Mouse (Mus musculus): ENCODE measurements around the gene Serp2. TPM values are rescaled to one million over a fixed set of nuclear protein-coding genes. Genes with fewer than 3 reads are reported as not detected.

The Serp2 gene
- total and polyA plus RNA-seq, 2 experiments, result 0.37 TPM; not detected in 1

DNA sequence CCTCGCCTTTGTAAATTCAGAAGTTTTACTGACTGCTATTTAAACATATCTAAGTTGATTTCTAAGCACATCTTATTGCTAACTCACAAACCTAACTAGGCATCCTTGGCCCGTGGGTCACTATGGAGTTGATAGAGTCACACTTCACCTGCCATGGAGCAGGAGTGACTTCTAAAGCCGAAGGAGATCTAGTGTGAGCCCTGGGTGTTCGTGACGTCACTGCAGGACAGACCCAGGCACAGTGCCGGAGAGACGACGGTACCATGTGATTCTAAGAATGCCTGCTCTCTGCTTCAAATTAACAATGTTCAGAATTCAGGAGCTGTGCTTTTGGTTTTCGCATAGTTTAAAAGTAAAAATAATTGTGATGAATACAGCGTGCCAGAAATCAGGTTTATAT lies 48.0 kb downstream of the Serp2 start:
- Histone ChIP-seq H3K27me3 (ENCODE audit: control insufficient read depth, insufficient read depth, low read length) (no peaks in the 10 kb centered on the region), H3K4me3 (ENCODE audit: insufficient read depth, low read depth, low read length) (no peak overlapping the region), H3K4me1 (ENCODE audit: control insufficient read depth, insufficient read depth, low read length) (no peaks in the 10 kb centered on the region), H3K36me3 (ENCODE audit: control insufficient read depth, insufficient read depth, low read length) (no peaks in the 10 kb centered on the region; the same call in 1 of the 2 replicates), H3K79me2 (ENCODE audit: control insufficient read depth, insufficient read depth, low read length) (no peaks in the 10 kb centered on the region), H3K9ac (ENCODE audit: low read depth, low read length) (no peak overlapping the region), H3K27ac (replicated peaks; ENCODE audit: insufficient read depth, low read depth, low read length) (no peak overlapping the region)
- no peak for DNase-seq (ENCODE audit: extremely low read depth, low read depth, low spot score)
- WGBS, result 65% methylated on average over 10 of the region's 10 CpGs
- TF ChIP-seq POLR2A (IDR thresholded peaks at IDR 0.05; ENCODE audit: extremely low read depth, insufficient read depth, low read length) (no peak), CTCF (IDR thresholded peaks at IDR 0.05; ENCODE audit: low read depth, low read length) (no peak)

DNA sequence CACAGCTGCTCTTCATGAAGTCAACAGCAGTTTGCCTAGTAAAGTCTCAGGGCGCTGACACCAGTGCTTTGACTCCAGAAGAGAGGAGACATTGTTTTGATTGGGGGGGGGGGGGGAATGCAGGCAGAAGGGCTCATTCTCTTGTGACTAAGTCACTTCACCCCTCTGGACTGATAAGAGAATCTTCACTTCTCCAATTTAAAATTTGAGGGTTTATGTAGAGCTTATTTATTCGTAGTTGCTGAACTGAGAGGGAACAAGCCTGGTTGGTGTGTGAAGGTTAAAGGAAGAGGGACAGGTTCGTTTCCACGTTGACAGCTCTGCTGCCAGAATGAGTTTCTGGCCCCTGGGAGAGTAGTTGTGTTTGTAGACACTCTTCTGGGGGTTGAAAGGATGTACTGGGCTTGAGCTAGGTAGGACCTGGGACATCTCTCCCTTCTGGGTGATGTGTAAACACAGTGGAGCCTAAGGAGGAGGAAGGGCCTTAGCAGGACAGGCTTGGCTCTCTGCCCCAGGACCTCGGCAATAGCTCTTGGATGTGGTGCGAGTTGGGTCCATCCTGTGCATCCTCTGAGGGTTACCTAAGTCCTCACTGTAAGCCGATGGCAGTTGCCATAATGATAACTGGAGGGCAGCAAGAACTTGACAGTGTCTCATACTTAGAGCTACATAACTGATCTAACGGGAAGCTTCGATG lies 48.7 kb downstream of the Serp2 start:
- Histone ChIP-seq H3K4me1 (ENCODE audit: control insufficient read depth, insufficient read depth, low read length) (no peaks in the 10 kb centered on the region), H3K27me3 (ENCODE audit: control insufficient read depth, insufficient read depth, low read length) (no peaks in the 10 kb centered on the region), H3K36me3 (ENCODE audit: control insufficient read depth, insufficient read depth, low read length) (no peaks in the 10 kb centered on the region; the same call in 1 of the 2 replicates), H3K4me3 (ENCODE audit: insufficient read depth, low read depth, low read length) (no peak overlapping the region), H3K79me2 (ENCODE audit: control insufficient read depth, insufficient read depth, low read length) (no peaks in the 10 kb centered on the region), H3K27ac (replicated peaks; ENCODE audit: insufficient read depth, low read depth, low read length) (no peak overlapping the region), H3K9ac (ENCODE audit: low read depth, low read length) (no peak overlapping the region)
- TF ChIP-seq CTCF (IDR thresholded peaks at IDR 0.05; ENCODE audit: low read depth, low read length) (no peak), POLR2A (IDR thresholded peaks at IDR 0.05; ENCODE audit: extremely low read depth, insufficient read depth, low read length) (no peak)
- WGBS, result 44% methylated on average over 9 of the region's 9 CpGs
- DNase-seq (ENCODE audit: extremely low read depth, low read depth, low spot score), result peak; percentile 36

DNA sequence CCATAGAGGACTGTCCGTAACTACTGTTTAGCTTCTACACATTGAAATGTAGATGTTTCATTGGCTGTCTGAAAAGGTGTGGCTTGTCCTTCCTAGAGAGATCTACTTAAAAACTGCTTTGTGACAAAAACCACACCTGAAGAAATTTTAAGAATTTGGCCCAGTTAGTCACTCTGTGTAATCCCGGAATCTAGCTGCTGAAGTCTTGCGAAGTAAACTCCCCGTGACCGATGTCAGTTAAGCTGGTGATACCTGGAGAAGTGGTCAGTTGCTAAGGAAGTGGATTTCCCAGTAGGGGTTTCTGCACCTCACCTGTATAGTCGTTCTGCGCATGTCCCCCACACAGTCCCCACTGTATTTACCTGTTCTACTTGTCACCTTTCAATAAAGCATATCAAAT lies 49.3 kb downstream of the Serp2 start:
- 92% methylated on average over 7 of the region's 7 CpGs for WGBS

DNA sequence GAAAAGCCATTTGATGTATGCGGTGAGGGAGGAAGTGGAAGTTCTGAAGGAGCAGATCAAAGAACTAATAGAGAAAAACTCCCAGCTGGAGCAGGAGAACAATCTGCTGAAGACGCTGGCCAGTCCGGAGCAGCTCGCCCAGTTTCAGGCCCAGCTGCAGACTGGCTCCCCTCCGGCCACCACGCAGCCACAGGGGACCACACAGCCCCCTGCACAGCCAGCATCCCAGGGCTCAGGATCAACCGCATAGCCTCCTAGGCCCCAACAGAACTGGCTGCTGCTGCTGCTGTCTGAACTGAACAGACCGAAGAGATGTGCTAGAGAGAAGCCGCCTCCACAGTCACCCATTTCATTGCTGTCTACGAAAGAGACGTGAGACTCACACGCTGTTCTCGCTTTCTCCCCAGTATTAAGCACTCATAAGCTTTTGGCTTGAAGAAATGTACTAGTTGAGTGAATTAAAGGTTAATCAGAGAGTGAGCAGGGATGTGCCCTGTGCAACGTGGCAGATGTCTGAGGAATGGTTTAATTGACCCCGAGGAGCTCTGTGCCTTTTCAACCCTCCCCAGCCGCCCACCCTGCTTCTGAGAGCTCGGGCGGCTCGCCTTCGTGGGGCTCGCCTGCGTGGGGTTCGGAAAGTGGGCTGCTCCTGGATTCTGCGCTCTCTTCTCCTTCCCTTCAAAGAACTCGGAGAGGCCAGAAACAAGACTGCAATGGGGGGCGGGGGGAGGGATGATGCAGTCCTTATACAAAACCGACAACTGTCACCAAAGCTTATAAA lies 50.1 kb downstream of the Serp2 start:
- no peak overlapping the region for H3K27ac ChIP-seq (replicated peaks; ENCODE audit: insufficient read depth, low read depth, low read length)

More for the DNA sequence above, 49.3 kb downstream of the Serp2 start:
- H3K4me1 ChIP-seq (ENCODE audit: control insufficient read depth, insufficient read depth, low read length), result no peaks in the 10 kb centered on the region
- no peaks in the 10 kb centered on the region for H3K27me3 ChIP-seq (ENCODE audit: control insufficient read depth, insufficient read depth, low read length)
- DNase-seq (ENCODE audit: extremely low read depth, low read depth, low spot score), result no peak
- no peak overlapping the region for H3K4me3 ChIP-seq (ENCODE audit: insufficient read depth, low read depth, low read length)
- no peak overlapping the region for H3K27ac ChIP-seq (replicated peaks; ENCODE audit: insufficient read depth, low read depth, low read length)
- H3K36me3 ChIP-seq (ENCODE audit: control insufficient read depth, insufficient read depth, low read length), result no peaks in the 10 kb centered on the region; the same call in 1 of the 2 replicates
- no peaks in the 10 kb centered on the region for H3K79me2 ChIP-seq (ENCODE audit: control insufficient read depth, insufficient read depth, low read length)
- TF ChIP-seq POLR2A (IDR thresholded peaks at IDR 0.05; ENCODE audit: extremely low read depth, insufficient read depth, low read length) (no peak), CTCF (IDR thresholded peaks at IDR 0.05; ENCODE audit: low read depth, low read length) (no peak)
- H3K9ac ChIP-seq (ENCODE audit: low read depth, low read length), result no peak overlapping the region

DNA sequence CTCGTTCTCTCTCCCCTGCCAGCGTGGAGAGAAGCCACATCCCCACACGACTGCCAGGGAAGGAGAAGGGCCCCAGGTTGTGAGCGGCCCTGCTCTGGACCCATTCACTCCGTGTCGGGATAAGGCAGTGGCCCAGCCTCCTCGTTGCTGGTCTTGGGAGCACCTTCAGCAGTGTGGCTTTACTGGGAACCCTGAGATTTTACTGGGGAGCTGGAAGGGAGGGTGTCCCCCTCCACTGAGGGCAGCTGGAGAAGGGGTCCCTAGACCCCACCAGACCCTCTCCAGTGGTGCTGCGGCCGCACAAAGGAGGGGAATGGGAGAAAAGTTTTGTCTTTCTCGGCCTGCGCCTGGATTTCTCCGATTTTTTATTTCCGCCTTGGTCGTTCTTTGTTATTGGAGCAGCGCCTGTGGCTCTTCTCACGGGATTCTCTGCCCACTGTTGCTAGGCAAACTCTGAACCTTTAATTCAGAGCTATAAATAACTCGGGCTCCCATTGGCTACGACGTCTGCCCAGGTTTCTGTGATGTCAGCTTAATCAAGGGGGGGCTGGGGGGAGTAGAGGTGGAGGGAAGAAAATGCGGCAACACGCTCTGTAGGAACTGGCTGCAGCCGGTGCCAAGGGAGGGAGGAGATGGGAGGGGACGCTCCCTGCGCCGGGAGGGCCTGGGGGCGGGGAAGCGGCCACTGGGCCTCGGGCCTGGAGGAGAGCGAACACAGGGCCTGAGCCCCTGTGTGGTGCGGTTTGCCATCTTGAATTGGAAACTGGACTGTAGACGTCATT lies 51.1 kb downstream of the Serp2 start:
- peak overlapping the region; percentile 74 for H3K27ac ChIP-seq (replicated peaks; ENCODE audit: insufficient read depth, low read depth, low read length)
- DNase-seq (ENCODE audit: extremely low read depth, low read depth, low spot score), result peak; percentile 77
- no peak for TF ChIP-seq POLR2A (IDR thresholded peaks at IDR 0.05; ENCODE audit: extremely low read depth, insufficient read depth, low read length)
- TF ChIP-seq CTCF (IDR thresholded peaks at IDR 0.05; ENCODE audit: low read depth, low read length), result no peak
- no peaks in the 10 kb centered on the region for H3K4me1 ChIP-seq (ENCODE audit: control insufficient read depth, insufficient read depth, low read length)
- peak overlapping the region; percentile 88 for H3K9ac ChIP-seq (ENCODE audit: low read depth, low read length)
- no peaks in the 10 kb centered on the region for H3K79me2 ChIP-seq (ENCODE audit: control insufficient read depth, insufficient read depth, low read length)
- no peaks in the 10 kb centered on the region for H3K27me3 ChIP-seq (ENCODE audit: control insufficient read depth, insufficient read depth, low read length)
- 2% methylated on average over 31 of the region's 31 CpGs for WGBS
- H3K4me3 ChIP-seq (ENCODE audit: insufficient read depth, low read depth, low read length), result peak overlapping the region; percentile 74
- no peaks in the 10 kb centered on the region; the same call in 1 of the 2 replicates for H3K36me3 ChIP-seq (ENCODE audit: control insufficient read depth, insufficient read depth, low read length)

More for the DNA sequence above, 50.1 kb downstream of the Serp2 start:
- no peaks in the 10 kb centered on the region; the same call in 1 of the 2 replicates for H3K36me3 ChIP-seq (ENCODE audit: control insufficient read depth, insufficient read depth, low read length)
- no peak for DNase-seq (ENCODE audit: extremely low read depth, low read depth, low spot score)
- no peaks in the 10 kb centered on the region for H3K79me2 ChIP-seq (ENCODE audit: control insufficient read depth, insufficient read depth, low read length)
- no peaks in the 10 kb centered on the region for H3K4me1 ChIP-seq (ENCODE audit: control insufficient read depth, insufficient read depth, low read length)
- H3K9ac ChIP-seq (ENCODE audit: low read depth, low read length), result peak overlapping the region; percentile 28
- no peaks in the 10 kb centered on the region for H3K27me3 ChIP-seq (ENCODE audit: control insufficient read depth, insufficient read depth, low read length)
- peak overlapping the region; percentile 60; the same call in 1 of the 2 replicates for H3K4me3 ChIP-seq (ENCODE audit: insufficient read depth, low read depth, low read length)
- WGBS, result 72% methylated on average over 27 of the region's 27 CpGs
- TF ChIP-seq CTCF (IDR thresholded peaks at IDR 0.05; ENCODE audit: low read depth, low read length) (no peak), POLR2A (IDR thresholded peaks at IDR 0.05; ENCODE audit: extremely low read depth, insufficient read depth, low read length) (no peak)

All from liver, adult 2 months (tissue).